Mouse (Mus musculus): Measurements from ENCODE around the gene Mcub. TPM values are rescaled to one million over a fixed set of nuclear protein-coding genes. Genes with fewer than 3 reads are reported as not detected.
A peak's percentile ranks its signal among the peaks of the same experiment; 100 is the strongest.

Gene Mcub
- polyA plus RNA-seq, 1 experiment from 2014 or later: 2.7 TPM

- DNase-seq (ENCODE audit: low spot score) (no peak), ATAC-seq (replicated peaks; ENCODE audit: low FRiP score, low TSS enrichment, low read depth) (no peak)
- 68% methylated on average over 4 of the region's 4 CpGs for whole genome bisulfite sequencing
These were observed 71.1 kb downstream of the Mcub start for GRCm38 (mm10) chr3:129898886-129899285.

DNA sequence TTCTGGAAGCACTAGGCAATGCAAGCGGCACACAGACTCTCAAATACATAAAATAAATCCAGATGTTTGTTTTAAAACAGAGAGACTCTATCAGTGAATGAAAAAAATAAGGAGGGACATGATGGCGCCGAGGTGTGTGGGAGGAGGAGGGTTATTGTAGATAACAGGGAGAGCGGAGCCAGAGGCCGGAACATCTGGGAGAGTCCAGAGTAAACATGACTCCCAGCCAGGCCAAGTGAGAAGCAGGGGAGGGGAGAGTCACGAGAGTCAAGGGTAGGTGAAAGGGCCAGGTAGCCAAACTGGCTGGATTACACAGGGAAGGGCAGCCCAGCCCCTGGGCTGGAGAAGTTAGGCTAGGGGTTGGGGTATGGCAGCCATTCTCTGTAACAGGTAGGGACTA, 73.4 kb downstream of the Mcub start:
- 36% methylated on average over 6 of the region's 6 CpGs for WGBS
- Histone ChIP-seq H3K36me3 (ENCODE audit: control insufficient read depth, insufficient read depth, low read length) (0 out of 2 replicates have a peak, but pooled peaks cover 7% of the 10 kb centered on the region), H3K9ac (ENCODE audit: low read length) (no peak overlapping the region), H3K4me2 (ENCODE audit: low read length) (no peak overlapping the region), H3K9me3 (ENCODE audit: control insufficient read depth, low read length) (no peaks in the 10 kb centered on the region), H3K27me3 (replicated peaks; ENCODE audit: control insufficient read depth, insufficient read depth, low read length) (no peaks in the 10 kb centered on the region), H3K4me1 (replicated peaks; ENCODE audit: control insufficient read depth, insufficient read depth, low read length) (no peaks in the 10 kb centered on the region), H3K27ac (ENCODE audit: low read depth) (no peak overlapping the region), H3K4me3 (ENCODE audit: low read depth, low read length) (no peak overlapping the region)
- ATAC-seq (replicated peaks; ENCODE audit: low FRiP score, low TSS enrichment, low read depth) (no peak), DNase-seq (ENCODE audit: low spot score) (no peak)

More at GRCm38 (mm10) chr3:129898886-129899285, 71.1 kb downstream of the Mcub start:
- H3K4me1 ChIP-seq (replicated peaks; ENCODE audit: control insufficient read depth, insufficient read depth, low read length): peaks cover 17% of the 10 kb centered on the region
- no peak overlapping the region for H3K9ac ChIP-seq (ENCODE audit: low read length)
- H3K9me3 ChIP-seq (ENCODE audit: control insufficient read depth, low read length): no peaks in the 10 kb centered on the region
- no peak overlapping the region for H3K4me2 ChIP-seq (ENCODE audit: low read length)
- no peaks in the 10 kb centered on the region for H3K36me3 ChIP-seq (ENCODE audit: control insufficient read depth, insufficient read depth, low read length)
- no peak overlapping the region for H3K27ac ChIP-seq (ENCODE audit: low read depth)
- H3K27me3 ChIP-seq (replicated peaks; ENCODE audit: control insufficient read depth, insufficient read depth, low read length): no peaks in the 10 kb centered on the region
- H3K4me3 ChIP-seq (ENCODE audit: low read depth, low read length): no peak overlapping the region

DNA sequence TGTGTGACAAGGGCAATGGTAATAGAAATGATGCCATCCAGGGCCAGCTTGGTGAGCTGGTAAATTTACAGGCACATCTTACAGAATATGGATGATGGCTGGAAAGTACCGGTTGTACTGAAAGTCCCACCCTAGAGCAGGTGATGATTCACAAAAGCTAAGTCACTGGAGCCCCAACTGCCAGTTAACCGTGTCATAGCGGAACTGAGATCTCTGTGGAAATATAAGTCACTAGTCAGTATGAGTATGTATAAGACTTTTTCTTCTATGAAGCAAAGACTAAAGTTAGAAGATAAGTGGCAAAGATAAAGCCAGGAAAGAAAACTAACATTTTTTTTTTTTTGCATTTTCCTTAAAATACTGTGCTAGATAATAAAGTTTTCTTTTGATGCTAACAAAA, 76.9 kb downstream of the Mcub start:
- H3K27ac ChIP-seq (ENCODE audit: low read depth): no peak overlapping the region
- ATAC-seq (replicated peaks; ENCODE audit: low FRiP score, low TSS enrichment, low read depth) (no peak), DNase-seq (ENCODE audit: low spot score) (no peak)
- peaks cover 15% of the 10 kb centered on the region; the same call in 1 of the 2 replicates for H3K36me3 ChIP-seq (ENCODE audit: control insufficient read depth, insufficient read depth, low read length)
- H3K4me2 ChIP-seq (ENCODE audit: low read length): no peak overlapping the region
- H3K27me3 ChIP-seq (replicated peaks; ENCODE audit: control insufficient read depth, insufficient read depth, low read length): no peaks in the 10 kb centered on the region
- no peak overlapping the region for H3K4me3 ChIP-seq (ENCODE audit: low read depth, low read length)
- 89% methylated on average over 3 of the region's 3 CpGs for WGBS
- H3K4me1 ChIP-seq (replicated peaks; ENCODE audit: control insufficient read depth, insufficient read depth, low read length): no peaks in the 10 kb centered on the region
- H3K9ac ChIP-seq (ENCODE audit: low read length): no peak overlapping the region
- no peaks in the 10 kb centered on the region for H3K9me3 ChIP-seq (ENCODE audit: control insufficient read depth, low read length)

GRCm38 (mm10) chr3:129892003-129892402, 78.0 kb downstream of the Mcub start:
- Histone ChIP-seq H3K36me3 (ENCODE audit: control insufficient read depth, insufficient read depth, low read length) (peaks cover 15% of the 10 kb centered on the region; the same call in 1 of the 2 replicates), H3K4me3 (ENCODE audit: low read depth, low read length) (no peak overlapping the region), H3K9me3 (ENCODE audit: control insufficient read depth, low read length) (no peaks in the 10 kb centered on the region), H3K27ac (ENCODE audit: low read depth) (no peak overlapping the region), H3K4me2 (ENCODE audit: low read length) (no peak overlapping the region), H3K9ac (ENCODE audit: low read length) (no peak overlapping the region), H3K27me3 (replicated peaks; ENCODE audit: control insufficient read depth, insufficient read depth, low read length) (no peaks in the 10 kb centered on the region), H3K4me1 (replicated peaks; ENCODE audit: control insufficient read depth, insufficient read depth, low read length) (0 out of 2 replicates have a peak, but pooled peaks cover 4% of the 10 kb centered on the region)
- DNase-seq (ENCODE audit: low spot score) (no peak), ATAC-seq (replicated peaks; ENCODE audit: low FRiP score, low TSS enrichment, low read depth) (no peak)
- WGBS: 82% methylated on average over 5 of the region's 5 CpGs

- H3K9me3 ChIP-seq (ENCODE audit: control insufficient read depth, low read length): no peaks in the 10 kb centered on the region
- no peak for DNase-seq (ENCODE audit: low spot score)
- H3K9ac ChIP-seq (ENCODE audit: low read length): no peak overlapping the region
- peaks cover 13% of the 10 kb centered on the region; the same call in 1 of the 2 replicates for H3K36me3 ChIP-seq (ENCODE audit: control insufficient read depth, insufficient read depth, low read length)
- no peak overlapping the region for H3K4me2 ChIP-seq (ENCODE audit: low read length)
- H3K4me3 ChIP-seq (ENCODE audit: low read depth, low read length): no peak overlapping the region
- no peaks in the 10 kb centered on the region for H3K27me3 ChIP-seq (replicated peaks; ENCODE audit: control insufficient read depth, insufficient read depth, low read length)
- 74% methylated on average over 13 of the region's 13 CpGs for WGBS
- ATAC-seq (replicated peaks; ENCODE audit: low FRiP score, low TSS enrichment, low read depth): no peak; the same call in 1 of the 2 replicates
- no peak overlapping the region for H3K27ac ChIP-seq (ENCODE audit: low read depth)
- 0 out of 2 replicates have a peak, but pooled peaks cover 4% of the 10 kb centered on the region for H3K4me1 ChIP-seq (replicated peaks; ENCODE audit: control insufficient read depth, insufficient read depth, low read length)
These were observed 82.1 kb downstream of the Mcub start for GRCm38 (mm10) chr3:129887779-129888517.

DNA sequence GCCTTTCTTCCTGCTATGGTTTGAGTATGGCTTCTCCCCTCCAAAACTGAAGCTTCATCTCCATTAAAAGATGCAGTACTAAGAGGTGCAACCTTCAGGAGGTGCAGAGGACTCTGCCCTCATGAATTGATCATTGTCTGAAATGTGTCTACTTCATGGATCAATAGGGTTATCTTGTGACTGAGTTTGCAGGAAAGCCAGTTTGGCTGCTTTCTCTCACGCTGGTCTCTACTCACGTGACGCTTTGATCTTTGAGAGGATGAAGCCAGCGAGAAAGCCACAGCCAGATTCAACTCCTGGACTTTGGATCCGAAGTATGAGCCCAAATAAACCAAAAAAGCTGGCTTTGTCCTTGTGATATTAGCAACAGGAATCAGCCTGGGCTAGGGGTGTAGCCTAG, 83.6 kb downstream of the Mcub start:
- DNase-seq (ENCODE audit: low spot score) (peak; percentile 58), ATAC-seq (replicated peaks; ENCODE audit: low FRiP score, low TSS enrichment, low read depth) (peak; percentile 57; the same call in 1 of the 2 replicates)
- H3K4me3 ChIP-seq (ENCODE audit: low read depth, low read length): no peak overlapping the region
- peak overlapping the region; percentile 27; the same call in 1 of the 2 replicates for H3K27ac ChIP-seq (ENCODE audit: low read depth)
- no peaks in the 10 kb centered on the region for H3K27me3 ChIP-seq (replicated peaks; ENCODE audit: control insufficient read depth, insufficient read depth, low read length)
- peaks cover 8% of the 10 kb centered on the region; the same call in 1 of the 2 replicates for H3K36me3 ChIP-seq (ENCODE audit: control insufficient read depth, insufficient read depth, low read length)
- H3K9me3 ChIP-seq (ENCODE audit: control insufficient read depth, low read length): no peaks in the 10 kb centered on the region
- H3K4me2 ChIP-seq (ENCODE audit: low read length): peak overlapping the region; percentile 13; the same call in 1 of the 2 replicates
- 58% methylated on average over 5 of the region's 5 CpGs for WGBS
- H3K4me1 ChIP-seq (replicated peaks; ENCODE audit: control insufficient read depth, insufficient read depth, low read length): 0 out of 2 replicates have a peak, but pooled peaks cover 4% of the 10 kb centered on the region
- H3K9ac ChIP-seq (ENCODE audit: low read length): no peak overlapping the region

DNA sequence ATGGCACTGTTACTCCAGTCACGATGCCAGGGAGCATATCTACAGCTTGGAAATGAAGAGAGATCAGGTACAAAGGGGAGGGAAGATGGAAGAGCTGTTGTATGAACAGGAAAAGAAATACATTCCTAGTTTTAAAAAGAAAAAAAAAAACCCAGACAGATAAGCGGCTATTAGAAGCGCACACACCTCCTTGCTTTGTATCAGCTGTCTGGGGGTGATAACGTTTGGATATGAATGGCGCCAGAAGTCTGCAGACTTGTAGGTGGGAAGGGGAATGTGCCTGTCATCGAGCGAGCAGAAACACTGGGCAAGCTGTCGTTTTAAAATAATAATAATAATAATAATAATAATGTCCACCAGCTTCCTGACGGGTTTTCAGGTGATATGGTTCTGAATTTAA, 84.4 kb downstream of the Mcub start:
- Histone ChIP-seq H3K4me1 (replicated peaks; ENCODE audit: control insufficient read depth, insufficient read depth, low read length) (0 out of 2 replicates have a peak, but pooled peaks cover 4% of the 10 kb centered on the region), H3K9me3 (ENCODE audit: control insufficient read depth, low read length) (no peaks in the 10 kb centered on the region), H3K36me3 (ENCODE audit: control insufficient read depth, insufficient read depth, low read length) (0 out of 2 replicates have a peak, but pooled peaks cover 2% of the 10 kb centered on the region), H3K9ac (ENCODE audit: low read length) (no peak overlapping the region), H3K4me3 (ENCODE audit: low read depth, low read length) (no peak overlapping the region), H3K4me2 (ENCODE audit: low read length) (no peak overlapping the region), H3K27me3 (replicated peaks; ENCODE audit: control insufficient read depth, insufficient read depth, low read length) (no peaks in the 10 kb centered on the region), H3K27ac (ENCODE audit: low read depth) (no peak overlapping the region)
- ATAC-seq (replicated peaks; ENCODE audit: low FRiP score, low TSS enrichment, low read depth) (no peak), DNase-seq (ENCODE audit: low spot score) (no peak)
- whole genome bisulfite sequencing: 67% methylated on average over 9 of the region's 9 CpGs

DNA sequence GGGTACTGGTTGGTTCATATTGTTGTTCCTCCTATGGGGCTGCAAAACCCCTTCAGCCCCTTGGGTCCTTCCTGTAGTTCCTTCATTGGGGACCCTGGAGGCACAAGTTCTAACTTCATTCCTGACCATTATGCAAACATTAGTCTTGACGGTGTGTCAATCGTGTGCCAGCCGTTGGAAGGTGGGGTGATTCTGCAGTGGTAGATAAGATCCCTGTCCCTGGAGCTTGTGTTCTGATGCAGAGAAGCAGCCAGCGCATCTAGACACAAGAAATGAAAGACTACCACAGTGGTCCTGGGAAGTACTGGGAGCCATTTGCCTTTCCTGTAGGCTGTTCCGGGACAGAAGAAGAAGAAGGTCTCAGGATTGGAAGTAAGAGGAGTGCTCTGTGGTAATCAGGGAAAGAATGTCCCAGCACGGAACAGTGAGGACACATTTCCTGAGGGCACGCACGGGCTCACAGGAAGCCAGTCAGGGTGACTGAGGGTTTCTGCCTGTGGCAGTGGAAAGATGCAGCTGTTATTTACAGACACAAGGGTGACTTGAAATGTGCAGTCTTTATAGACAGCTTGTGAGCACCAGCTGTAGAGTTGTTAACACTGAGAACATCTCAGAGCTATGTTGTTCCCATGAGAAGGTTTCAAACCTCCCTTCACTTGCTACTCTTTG, 88.9 kb downstream of the Mcub start:
- H3K4me2 ChIP-seq (ENCODE audit: low read length): no peak overlapping the region
- H3K27ac ChIP-seq (ENCODE audit: low read depth): no peak overlapping the region
- ATAC-seq (replicated peaks; ENCODE audit: low FRiP score, low TSS enrichment, low read depth): no peak
- no peak overlapping the region for H3K4me3 ChIP-seq (ENCODE audit: low read depth, low read length)
- H3K4me1 ChIP-seq (replicated peaks; ENCODE audit: control insufficient read depth, insufficient read depth, low read length): no peaks in the 10 kb centered on the region
- no peaks in the 10 kb centered on the region for H3K9me3 ChIP-seq (ENCODE audit: control insufficient read depth, low read length)
- no peaks in the 10 kb centered on the region for H3K27me3 ChIP-seq (replicated peaks; ENCODE audit: control insufficient read depth, insufficient read depth, low read length)
- H3K9ac ChIP-seq (ENCODE audit: low read length): no peak overlapping the region
- H3K36me3 ChIP-seq (ENCODE audit: control insufficient read depth, insufficient read depth, low read length): no peaks in the 10 kb centered on the region
- DNase-seq (ENCODE audit: low spot score): no peak
- 73% methylated on average over 8 of the region's 8 CpGs for WGBS

All from intestine, embryonic 14.5 days (tissue).